Mouse (Mus musculus) CD8-positive naive resting alpha-beta T cell, adult 2 months (primary cell): ENCODE measurements around the gene Tas2r134.

Experiments used
- DNase-seq, 2 experiments: peaks; one replicate each; pipeline ENCODE4 v3.0.0; 2022; ENCODE audit warnings: low read depth in 2 of 2, low spot score in 2 of 2

Gene Tas2r134

GRCm38 (mm10) chr2:51652086-51652485, 24.8 kb downstream of the Tas2r134 start:
- DNase-seq, result no peak

- DNase-seq, result no peak
Observed at GRCm38 (mm10) chr2:51657684-51658083, 30.4 kb downstream of the Tas2r134 start.

- no peak for DNase-seq
Observed at GRCm38 (mm10) chr2:51658288-51658687, 31.0 kb downstream of the Tas2r134 start.

GRCm38 (mm10) chr2:51674321-51674720, 47.0 kb downstream of the Tas2r134 start:
- no peak for DNase-seq
